Mouse (Mus musculus): ENCODE measurements around the gene Olfr1224-ps1.
"Not testable (repeated sequence)": the region's sequence is repeated elsewhere in the genome, so short reads cannot be mapped to it uniquely, and the experiment has no call there.

The Olfr1224-ps1 gene

DNA sequence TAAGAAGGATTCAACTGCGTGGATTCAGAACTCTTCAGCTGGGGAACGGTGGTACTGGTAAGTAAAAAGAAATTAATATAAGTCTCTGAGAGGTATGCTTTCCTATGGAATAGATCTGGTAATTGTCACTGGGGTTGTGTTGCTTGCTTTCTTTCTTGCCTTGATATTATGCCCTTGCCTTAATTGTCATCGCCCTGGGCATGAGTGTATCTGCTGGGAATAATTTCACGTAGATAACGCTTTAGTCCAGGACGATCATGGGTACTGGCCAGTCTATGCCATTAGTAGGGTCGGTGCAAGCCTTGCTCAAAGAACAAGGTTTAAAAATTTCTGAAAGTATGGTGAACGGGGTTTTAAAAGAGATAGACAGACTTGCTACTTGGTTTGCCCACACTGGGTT is at the start of gene Olfr1224-ps1:
Olfr1224-ps1 (minus strand) TSS at position 101 of the 400 bp plus-strand sequence.
- not testable (repeated sequence) for DNase-seq (ENCODE audit: low read depth, low spot score)

DNA sequence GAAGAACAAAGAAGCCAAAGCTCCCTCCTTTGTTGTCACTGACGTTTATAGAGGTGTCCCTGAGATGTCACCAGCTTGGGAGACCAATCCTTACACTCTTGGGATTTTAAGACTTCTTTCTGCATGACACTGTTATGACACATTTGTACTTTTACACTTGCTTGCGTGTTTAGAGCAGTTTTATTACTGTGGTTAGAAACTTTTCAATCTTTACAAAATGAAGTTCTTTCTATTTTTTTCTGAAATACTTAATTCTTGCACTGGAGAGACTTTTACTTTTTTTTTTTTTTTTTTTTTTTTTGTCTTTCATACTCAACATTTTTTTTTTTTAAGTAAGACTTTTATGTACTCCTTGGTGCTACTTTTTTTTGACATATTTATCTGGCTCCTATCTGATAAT is 36.1 kb upstream of the Olfr1224-ps1 start, which contains the start of gene Olfr1226:
Olfr1226 (minus strand) TSS at position 101 of the 400 bp plus-strand sequence.
- DNase-seq (ENCODE audit: low read depth, low spot score) = no peak

DNA sequence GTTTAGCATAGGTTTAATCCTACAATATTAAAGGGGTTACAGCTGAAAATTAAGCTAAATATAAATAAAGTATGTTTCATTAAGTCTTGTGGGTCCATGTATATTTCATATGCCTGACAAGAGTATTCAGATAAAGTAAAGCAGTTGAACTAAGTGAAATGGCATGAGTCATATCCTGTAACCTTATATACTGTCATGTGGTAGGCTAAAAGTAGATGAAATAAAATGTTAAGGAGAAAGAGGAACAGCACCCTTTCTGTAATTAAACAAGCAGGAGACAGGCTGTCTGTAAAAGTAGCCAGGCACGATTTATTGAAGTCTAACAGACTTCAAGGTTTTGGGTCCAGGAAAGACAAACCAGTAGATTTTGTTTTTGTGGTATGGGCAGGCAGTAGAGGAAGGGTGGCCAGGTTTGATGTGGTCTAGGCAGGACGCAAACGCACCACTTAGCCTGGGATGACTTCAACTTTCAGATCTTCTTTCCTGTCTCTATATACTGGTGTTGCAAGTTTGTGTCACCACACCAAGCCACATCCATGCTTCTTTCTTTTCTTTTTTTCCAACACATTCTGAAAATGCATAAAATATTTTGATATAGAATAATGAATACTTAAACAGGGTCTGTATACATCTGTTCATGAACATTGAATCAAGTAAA is 32.6 kb upstream of the Olfr1224-ps1 start:
- no peak for DNase-seq (ENCODE audit: low read depth, low spot score)

DNA sequence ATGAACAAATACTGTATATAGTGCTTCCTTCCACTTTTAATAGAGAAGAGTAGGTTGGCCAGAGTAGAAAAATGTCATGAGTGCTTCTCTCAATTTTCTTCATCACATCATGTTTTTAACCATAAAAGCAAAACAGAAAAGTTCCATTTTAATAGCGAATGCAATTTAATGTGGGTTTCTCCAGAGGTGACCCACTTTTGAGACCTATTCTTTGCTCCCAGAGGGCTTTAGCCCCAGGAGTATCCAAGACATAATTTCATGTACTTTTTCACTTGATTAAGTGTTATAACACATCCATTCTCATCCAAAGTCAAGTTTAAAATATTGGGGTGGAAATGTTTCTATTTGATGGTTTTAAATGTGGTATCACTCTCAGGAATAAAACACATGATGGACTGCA is 10.7 kb upstream of the Olfr1224-ps1 start, which contains the start of gene Olfr1225:
Olfr1225 (minus strand) TSS at position 101 of the 400 bp plus-strand sequence.
- DNase-seq (ENCODE audit: low read depth, low spot score) = no peak

DNA sequence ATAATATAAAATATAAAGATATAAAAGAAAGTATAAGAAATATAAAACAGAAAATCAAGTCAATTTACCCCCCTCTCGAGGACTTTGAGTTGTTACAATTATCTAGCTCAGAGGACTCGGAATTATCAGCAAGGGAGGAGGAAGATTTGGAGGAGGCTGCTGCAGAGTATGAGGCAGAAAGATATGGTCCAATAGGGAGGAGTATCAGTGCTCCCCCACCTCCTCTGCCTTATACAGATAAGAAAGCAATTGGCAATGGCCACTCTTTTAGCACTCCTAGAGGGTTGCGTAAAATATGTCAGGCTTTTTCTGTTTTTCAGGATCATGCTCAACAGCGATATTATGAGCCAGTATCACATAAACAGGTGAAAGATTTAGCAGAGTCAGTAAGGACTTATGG is 820 bp upstream of the Olfr1224-ps1 start:
- not testable (repeated sequence) for DNase-seq (ENCODE audit: low read depth, low spot score)

DNA sequence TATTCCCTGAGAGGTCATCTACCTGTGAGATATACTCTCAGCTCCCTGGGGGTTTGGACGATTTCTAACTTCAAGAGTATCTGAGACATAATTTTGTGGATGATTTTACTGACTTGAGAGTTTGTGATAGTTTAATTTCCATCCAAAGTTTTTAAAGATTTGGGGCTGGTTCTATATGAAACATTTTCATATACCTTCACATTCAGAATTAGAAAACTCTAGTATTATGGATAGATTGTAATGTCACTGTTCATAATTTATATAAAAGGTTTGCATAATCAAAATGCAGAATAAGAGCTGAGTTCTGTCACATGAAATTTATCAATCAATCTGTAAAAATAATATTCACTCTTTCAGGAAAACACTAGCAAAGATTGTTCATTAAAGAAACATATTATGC is 12.4 kb downstream of the Olfr1224-ps1 start, which contains the start of gene Olfr1223:
Olfr1223 (minus strand) TSS at position 101 of the 400 bp plus-strand sequence.
- DNase-seq (ENCODE audit: low read depth, low spot score) = no peak

DNA sequence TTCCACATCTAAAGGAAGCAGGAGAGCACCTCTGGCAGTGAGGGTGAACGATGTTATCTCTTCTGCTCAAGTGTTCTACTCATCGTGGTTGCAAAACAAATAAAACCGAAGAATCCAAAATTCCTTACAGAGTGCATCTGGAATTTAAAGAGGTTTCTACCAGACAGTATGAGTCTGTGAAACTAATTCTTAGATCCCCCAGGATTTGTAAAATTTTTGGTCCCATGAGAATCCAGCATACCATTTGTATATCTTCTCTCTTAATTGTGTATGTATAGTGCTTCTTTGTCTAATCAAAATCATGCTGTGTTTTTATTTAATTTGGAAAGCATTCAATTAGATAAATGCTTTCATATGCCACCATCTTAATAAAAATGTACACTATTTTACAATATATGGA is 30.9 kb downstream of the Olfr1224-ps1 start, which contains the start of gene Olfr1222:
Olfr1222 (minus strand) TSS at position 101 of the 400 bp plus-strand sequence.
- DNase-seq (ENCODE audit: low read depth, low spot score) = no peak

DNA sequence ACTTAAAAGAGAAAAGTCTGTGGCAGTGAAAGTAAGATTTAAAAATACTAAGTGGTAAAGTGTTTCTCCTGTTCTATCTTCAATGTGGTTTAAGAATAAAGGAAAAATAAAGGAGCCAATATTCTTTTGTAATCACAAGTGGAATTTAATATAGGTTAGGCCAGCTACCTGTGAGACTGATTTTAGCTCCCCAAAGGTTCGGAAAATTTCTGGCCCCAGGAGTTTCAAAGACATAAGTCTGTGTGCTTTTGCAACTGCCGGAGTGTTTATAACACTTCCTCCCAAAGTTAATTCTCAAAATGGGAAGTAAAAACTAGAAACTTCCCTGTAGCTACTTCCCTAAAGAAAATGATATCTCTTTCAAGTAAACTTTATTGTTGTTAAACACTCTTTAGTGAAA is 46.7 kb downstream of the Olfr1224-ps1 start, which contains the start of gene Olfr1221:
Olfr1221 (minus strand) TSS at position 101 of the 400 bp plus-strand sequence.
- no peak for DNase-seq (ENCODE audit: low read depth, low spot score)

DNA sequence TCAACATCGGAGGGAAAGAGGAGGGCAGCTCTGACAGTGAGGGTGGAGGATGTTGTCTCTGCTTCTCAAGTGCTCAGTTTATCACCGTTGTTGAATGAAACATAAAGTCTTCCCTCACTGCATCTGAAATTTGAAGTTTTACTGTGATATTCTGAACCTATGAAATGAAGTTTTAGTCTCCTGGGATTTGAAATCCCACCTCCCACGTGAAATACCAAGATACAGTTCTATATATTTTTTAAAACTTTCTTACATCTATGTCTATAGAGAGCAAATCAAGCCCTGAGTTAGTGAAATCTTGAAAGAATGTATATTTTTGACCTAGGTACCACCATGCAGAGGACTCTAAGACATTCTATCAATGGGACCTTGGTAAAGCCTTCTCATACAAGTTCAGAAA is 57.2 kb downstream of the Olfr1224-ps1 start, which contains the start of gene Olfr1220:
Olfr1220 (minus strand) TSS at position 101 of the 400 bp plus-strand sequence.
- DNase-seq (ENCODE audit: low read depth, low spot score) = no peak

DNA sequence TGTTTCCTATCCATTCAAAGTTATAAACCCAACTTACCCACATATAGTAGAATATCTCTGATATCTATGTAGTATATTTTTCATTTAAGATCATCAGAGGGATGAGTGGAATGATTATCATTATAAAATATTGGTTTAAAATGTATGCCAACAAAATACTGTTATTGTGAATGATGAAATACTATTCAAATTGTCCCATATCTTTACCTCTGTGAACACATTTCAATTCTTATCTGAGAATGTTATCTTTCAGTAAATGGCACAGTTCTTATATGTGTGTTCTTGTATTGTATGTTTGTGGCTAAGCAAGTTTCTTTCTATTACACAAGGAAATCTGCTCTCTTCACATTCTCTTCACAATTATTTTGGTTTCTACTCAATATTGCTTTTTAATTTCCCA is 58.2 kb downstream of the Olfr1224-ps1 start:
- no peak for DNase-seq (ENCODE audit: low read depth, low spot score)

Data from mesoderm, embryonic 11.5 days (tissue).